8 mouse cellular contexts compared by ENCODE assay signal in genomic region chr19:32389001-32389871, GRCm38 (mm10). TPM values are rescaled to one million over a fixed set of nuclear protein-coding genes. Genes with fewer than 3 reads are reported as not detected.
DNase-seq lines count a peak whose midpoint lies in the region; ATAC-seq and TF ChIP-seq lines count a peak whose summit lies in the region.

Gene Sgms1 (minus strand): TSS chr19:32389714.

- H3K4me2 ChIP-seq in forebrain, embryonic 11.5 days (ENCODE audit: low read depth, low read length, severe bottlenecking) = peak within 1 kb of the TSS; percentile 94
- H3K4me2 ChIP-seq in heart, embryonic 15.5 days = peak within 1 kb of the TSS; percentile 94
- H3K4me2 ChIP-seq in liver, embryonic 14.5 days (ENCODE audit: low read depth) = peak within 1 kb of the TSS; percentile 74
- H3K4me2 ChIP-seq in neural tube, embryonic 11.5 days (ENCODE audit: low read depth) = peak within 1 kb of the TSS; percentile 91
- peak within 1 kb of the TSS; percentile 79 for H3K4me2 ChIP-seq in stomach, embryonic 16.5 days (ENCODE audit: low read depth, low read length)

- peaks cover 5% of the 10 kb centered on the region; the same call in 1 of the 2 replicates for H3K36me3 ChIP-seq in E14TG2a.4 (ENCODE audit: insufficient read depth, low read length)
- H3K36me3 ChIP-seq in forebrain, embryonic 11.5 days (ENCODE audit: control insufficient read depth, insufficient read depth, low read length) = no peaks in the 10 kb centered on the region
- 0 out of 2 replicates have a peak, but pooled peaks cover 3% of the 10 kb centered on the region for H3K36me3 ChIP-seq in heart, embryonic 15.5 days
- H3K36me3 ChIP-seq in liver, embryonic 14.5 days (replicated peaks; ENCODE audit: control insufficient read depth, insufficient read depth, low read depth) = no peaks in the 10 kb centered on the region
- H3K36me3 ChIP-seq in neural tube, embryonic 11.5 days (ENCODE audit: control insufficient read depth, insufficient read depth, low read length) = no peaks in the 10 kb centered on the region
- H3K36me3 ChIP-seq in stomach, embryonic 16.5 days (ENCODE audit: control insufficient read depth, insufficient read depth, low read length) = no peaks in the 10 kb centered on the region

- peak within 1 kb of the TSS; percentile 93 for H3K4me3 ChIP-seq in E14TG2a.4 (replicated peaks; ENCODE audit: low read length)
- peak within 1 kb of the TSS; percentile 70 for H3K4me3 ChIP-seq in forebrain, embryonic 11.5 days (ENCODE audit: low read depth, low read length)
- H3K4me3 ChIP-seq in heart, embryonic 15.5 days = peak within 1 kb of the TSS; percentile 97
- peak within 1 kb of the TSS; percentile 62 to 84 for H3K4me3 ChIP-seq in liver, embryonic 14.5 days (ENCODE audit: insufficient read depth in 1 of 2, low read depth in 2 of 2, low read length in 2 of 2)
- H3K4me3 ChIP-seq in neural tube, embryonic 11.5 days (ENCODE audit: low read depth, low read length) = peak within 1 kb of the TSS; percentile 81
- peak within 1 kb of the TSS; percentile 74 for H3K4me3 ChIP-seq in stomach, embryonic 16.5 days (replicated peaks; ENCODE audit: low read length)

- 0 out of 2 replicates have a peak, but pooled peaks have one; percentile 5 for TF ChIP-seq EP300 in liver, embryonic 14.5 days (IDR thresholded peaks at IDR 0.05; ENCODE audit: low read depth)

- TF ChIP-seq CTCF in E14TG2a.4 (conservative IDR thresholded peaks at IDR 0.05; ENCODE audit: low read length) = no peak
- no peak for TF ChIP-seq CTCF in liver, embryonic 14.5 days (IDR thresholded peaks at IDR 0.05; ENCODE audit: low read depth)

- peaks cover 43% of the 10 kb centered on the region for H3K4me1 ChIP-seq in E14TG2a.4 (replicated peaks; ENCODE audit: low read depth, low read length)
- 0 out of 2 replicates have a peak, but pooled peaks cover 7% of the 10 kb centered on the region for H3K4me1 ChIP-seq in forebrain, embryonic 11.5 days (replicated peaks; ENCODE audit: control insufficient read depth, insufficient read depth, low read length)
- peaks cover 36% of the 10 kb centered on the region for H3K4me1 ChIP-seq in heart, embryonic 15.5 days (replicated peaks)
- peaks cover 0 to 15% of the 10 kb centered on the region in 2 experiments; a peak in 1 of 4 replicates for H3K4me1 ChIP-seq in liver, embryonic 14.5 days (replicated peaks; ENCODE audit: control insufficient read depth in 2 of 2, insufficient read depth in 2 of 2, low read length in 1 of 2)
- H3K4me1 ChIP-seq in neural tube, embryonic 11.5 days (ENCODE audit: control insufficient read depth, insufficient read depth, low read length) = peaks cover 8% of the 10 kb centered on the region
- H3K4me1 ChIP-seq in stomach, embryonic 16.5 days (ENCODE audit: control insufficient read depth, insufficient read depth, low read length) = peaks cover 26% of the 10 kb centered on the region

- peak; percentile 68 for DNase-seq in c-Kit-positive CD71-positive TER-119-negative erythroid progenitor cells, embryonic 14.5 days (ENCODE audit: low read depth)
- peak; percentile 97 for DNase-seq in forebrain, embryonic 11.5 days (ENCODE audit: low spot score)
- DNase-seq in kidney, postnatal 14 days = peak; percentile 95
- DNase-seq in liver, embryonic 14.5 days (ENCODE audit: low read depth in 3 of 3, low spot score in 3 of 3) = peak; percentile 56 to 64 (median 61)
- peak; percentile 96 for DNase-seq in neural tube, embryonic 11.5 days (ENCODE audit: low spot score)

- H3K27me3 ChIP-seq in E14TG2a.4 (ENCODE audit: insufficient read depth, low read length) = peaks cover 26% of the 10 kb centered on the region
- peaks cover 2% of the 10 kb centered on the region; the same call in 1 of the 2 replicates for H3K27me3 ChIP-seq in forebrain, embryonic 11.5 days (ENCODE audit: control insufficient read depth, insufficient read depth, low read length)
- H3K27me3 ChIP-seq in heart, embryonic 15.5 days = no peaks in the 10 kb centered on the region
- peaks cover 21% of the 10 kb centered on the region for H3K27me3 ChIP-seq in liver, embryonic 14.5 days (ENCODE audit: control insufficient read depth, insufficient read depth, low read length)
- no peaks in the 10 kb centered on the region for H3K27me3 ChIP-seq in neural tube, embryonic 11.5 days (ENCODE audit: control insufficient read depth, insufficient read depth, low read length)
- no peaks in the 10 kb centered on the region for H3K27me3 ChIP-seq in stomach, embryonic 16.5 days (ENCODE audit: control insufficient read depth, insufficient read depth, low read length)

- peak within 1 kb of the TSS; percentile 89 for H3K9ac ChIP-seq in forebrain, embryonic 11.5 days (ENCODE audit: low read length)
- peak within 1 kb of the TSS; percentile 81 for H3K9ac ChIP-seq in heart, embryonic 15.5 days
- peak within 1 kb of the TSS; percentile 58 for H3K9ac ChIP-seq in liver, embryonic 14.5 days (replicated peaks)
- H3K9ac ChIP-seq in neural tube, embryonic 11.5 days (ENCODE audit: low read length) = peak within 1 kb of the TSS; percentile 89
- peak within 1 kb of the TSS; percentile 94 for H3K9ac ChIP-seq in stomach, embryonic 16.5 days (ENCODE audit: low read length)

- peak within 1 kb of the TSS; percentile 82 for H3K27ac ChIP-seq in forebrain, embryonic 11.5 days (ENCODE audit: low read depth, low read length)
- peak within 1 kb of the TSS; percentile 97 for H3K27ac ChIP-seq in heart, embryonic 15.5 days
- peak within 1 kb of the TSS; percentile 53 for H3K27ac ChIP-seq in liver, embryonic 14.5 days
- peak within 1 kb of the TSS; percentile 86 for H3K27ac ChIP-seq in neural tube, embryonic 11.5 days (ENCODE audit: low read depth, low read length)
- H3K27ac ChIP-seq in stomach, embryonic 16.5 days (ENCODE audit: low read length) = peak within 1 kb of the TSS; percentile 96

- ATAC-seq in forebrain, embryonic 11.5 days (replicated peaks; ENCODE audit: low FRiP score) = peak; percentile 96
- ATAC-seq in heart, embryonic 15.5 days (replicated peaks; ENCODE audit: insufficient number of reproducible peaks, insufficient read depth, low FRiP score, low read depth) = peak; percentile 91
- peak; percentile 88 for ATAC-seq in liver, embryonic 14.5 days (ENCODE audit: insufficient read depth)
- ATAC-seq in neural tube, embryonic 11.5 days (ENCODE audit: insufficient read depth, low FRiP score, low TSS enrichment) = peak; percentile 95
- peak; percentile 95 for ATAC-seq in stomach, embryonic 16.5 days (ENCODE audit: insufficient read depth, low FRiP score)

- no peaks in the 10 kb centered on the region for H3K9me3 ChIP-seq in E14TG2a.4 (ENCODE audit: low read length)
- H3K9me3 ChIP-seq in forebrain, embryonic 11.5 days (ENCODE audit: control insufficient read depth, low read length) = no peaks in the 10 kb centered on the region; the same call in 1 of the 2 replicates
- no peaks in the 10 kb centered on the region for H3K9me3 ChIP-seq in heart, embryonic 15.5 days (replicated peaks)
- no peaks in the 10 kb centered on the region for H3K9me3 ChIP-seq in liver, embryonic 14.5 days (ENCODE audit: control insufficient read depth, low read length)
- H3K9me3 ChIP-seq in neural tube, embryonic 11.5 days (ENCODE audit: control insufficient read depth, low read length) = no peaks in the 10 kb centered on the region
- no peaks in the 10 kb centered on the region for H3K9me3 ChIP-seq in stomach, embryonic 16.5 days (replicated peaks; ENCODE audit: control insufficient read depth, low read length)

- 3% methylated on average over 64 of the region's 68 CpGs for WGBS in forebrain, embryonic 11.5 days
- WGBS in heart, embryonic 15.5 days = under 1% methylated on average over 68 of the region's 68 CpGs
- 2% methylated on average over 68 of the region's 68 CpGs for WGBS in liver, embryonic 14.5 days (ENCODE audit: insufficient replicate concordance)
- WGBS in neural tube, embryonic 11.5 days = 2% methylated on average over 67 of the region's 68 CpGs
- WGBS in stomach, embryonic 16.5 days = under 1% methylated on average over 68 of the region's 68 CpGs

RNA-seq across cellular contexts. Expression of gene Sgms1, which starts in this region (rescaled TPM):
- polyA plus RNA-seq in forebrain, embryonic 11.5 days (2014; fragmentation: Nextera tagmentation; extraction: Ambion mirVana) = 14.8 and 17.8 TPM in 2 replicates
- 36.7 and 40.3 TPM in 2 replicates for polyA plus RNA-seq in heart, embryonic 15.5 days (2015; fragmentation: Nextera tagmentation; extraction: Ambion mirVana)
- 11.0 and 17.3 TPM in 2 replicates for polyA plus RNA-seq in liver, embryonic 14.5 days (2012; rRNA removed)
- polyA plus RNA-seq in liver, embryonic 14.5 days (2014; fragmentation: Nextera tagmentation; extraction: Ambion mirVana) = 19.2 and 21.7 TPM in 2 replicates
- polyA plus RNA-seq in neural tube, embryonic 11.5 days (2014; fragmentation: Nextera tagmentation; extraction: Ambion mirVana) = 11.0 and 14.1 TPM in 2 replicates
- 43.0 and 44.8 TPM in 2 replicates for polyA plus RNA-seq in stomach, embryonic 16.5 days (2015; fragmentation: Nextera tagmentation; extraction: Ambion mirVana)

Comparison
In these comparisons a context has a peak if more than half of its experiments do, and no peak if none do; other contexts are left out.
1. Peak in every context shown above with its lines: DNase-seq, ATAC-seq, H3K4me3 ChIP-seq and H3K27ac ChIP-seq.